Mouse (Mus musculus): ENCODE results near the gene Gpc5. TPM values are rescaled to one million over a fixed set of nuclear protein-coding genes. Genes with fewer than 3 reads are reported as not detected.

The Gpc5 gene
- polyA plus RNA-seq, 1 experiment: 0.15 TPM

GRCm38 (mm10) chr14:116186981-116187380 is 1095.0 kb downstream of the Gpc5 start:
- Histone ChIP-seq H3K4me3 (ENCODE audit: control insufficient read depth, low read depth, low read length) (no peak overlapping the region), H3K27ac (ENCODE audit: control insufficient read depth, insufficient read depth, low read depth, low read length) (no peak overlapping the region), H3K4me1 (ENCODE audit: control insufficient read depth, insufficient read depth, low read length) (no peaks in the 10 kb centered on the region), H3K27me3 (ENCODE audit: control insufficient read depth, insufficient read depth, low read length) (no peaks in the 10 kb centered on the region), H3K36me3 (ENCODE audit: control insufficient read depth, insufficient read depth, low read length) (no peaks in the 10 kb centered on the region)
- TF ChIP-seq CTCF (IDR thresholded peaks at IDR 0.05; ENCODE audit: control insufficient read depth, insufficient read depth, insufficient replicate concordance, low read depth, low read length) (no peak), POLR2A (IDR thresholded peaks at IDR 0.05; ENCODE audit: control insufficient read depth, low read depth, low read length) (no peak)

- TF ChIP-seq POLR2A (IDR thresholded peaks at IDR 0.05; ENCODE audit: control insufficient read depth, low read depth, low read length) (no peak), CTCF (IDR thresholded peaks at IDR 0.05; ENCODE audit: control insufficient read depth, insufficient read depth, insufficient replicate concordance, low read depth, low read length) (peak; percentile 23; the same call in 1 of the 2 replicates)
- no peaks in the 10 kb centered on the region for H3K4me1 ChIP-seq (ENCODE audit: control insufficient read depth, insufficient read depth, low read length)
- no peaks in the 10 kb centered on the region for H3K36me3 ChIP-seq (ENCODE audit: control insufficient read depth, insufficient read depth, low read length)
- H3K4me3 ChIP-seq (ENCODE audit: control insufficient read depth, low read depth, low read length): no peak overlapping the region
- H3K27me3 ChIP-seq (ENCODE audit: control insufficient read depth, insufficient read depth, low read length): no peaks in the 10 kb centered on the region
- no peak overlapping the region for H3K27ac ChIP-seq (ENCODE audit: control insufficient read depth, insufficient read depth, low read depth, low read length)
Measured at GRCm38 (mm10) chr14:116206977-116207376, 1115.0 kb downstream of the Gpc5 start.

- H3K4me1 ChIP-seq (ENCODE audit: control insufficient read depth, insufficient read depth, low read length): no peaks in the 10 kb centered on the region
- no peak overlapping the region for H3K27ac ChIP-seq (ENCODE audit: control insufficient read depth, insufficient read depth, low read depth, low read length)
- TF ChIP-seq POLR2A (IDR thresholded peaks at IDR 0.05; ENCODE audit: control insufficient read depth, low read depth, low read length): no peak
- TF ChIP-seq CTCF (IDR thresholded peaks at IDR 0.05; ENCODE audit: control insufficient read depth, insufficient read depth, insufficient replicate concordance, low read depth, low read length): no peak
- no peaks in the 10 kb centered on the region for H3K36me3 ChIP-seq (ENCODE audit: control insufficient read depth, insufficient read depth, low read length)
- H3K4me3 ChIP-seq (ENCODE audit: control insufficient read depth, low read depth, low read length): no peak overlapping the region
- H3K27me3 ChIP-seq (ENCODE audit: control insufficient read depth, insufficient read depth, low read length): no peaks in the 10 kb centered on the region
Measured at GRCm38 (mm10) chr14:116208581-116208980, 1116.6 kb downstream of the Gpc5 start.

GRCm38 (mm10) chr14:116209045-116209444 is 1117.0 kb downstream of the Gpc5 start:
- no peak overlapping the region for H3K4me3 ChIP-seq (ENCODE audit: control insufficient read depth, low read depth, low read length)
- no peak overlapping the region for H3K27ac ChIP-seq (ENCODE audit: control insufficient read depth, insufficient read depth, low read depth, low read length)
- H3K4me1 ChIP-seq (ENCODE audit: control insufficient read depth, insufficient read depth, low read length): no peaks in the 10 kb centered on the region
- no peaks in the 10 kb centered on the region for H3K27me3 ChIP-seq (ENCODE audit: control insufficient read depth, insufficient read depth, low read length)
- TF ChIP-seq POLR2A (IDR thresholded peaks at IDR 0.05; ENCODE audit: control insufficient read depth, low read depth, low read length): no peak
- TF ChIP-seq CTCF (IDR thresholded peaks at IDR 0.05; ENCODE audit: control insufficient read depth, insufficient read depth, insufficient replicate concordance, low read depth, low read length): no peak
- no peaks in the 10 kb centered on the region for H3K36me3 ChIP-seq (ENCODE audit: control insufficient read depth, insufficient read depth, low read length)

GRCm38 (mm10) chr14:116210304-116210703 is 1118.3 kb downstream of the Gpc5 start:
- Histone ChIP-seq H3K27me3 (ENCODE audit: control insufficient read depth, insufficient read depth, low read length) (no peaks in the 10 kb centered on the region), H3K27ac (ENCODE audit: control insufficient read depth, insufficient read depth, low read depth, low read length) (no peak overlapping the region), H3K4me1 (ENCODE audit: control insufficient read depth, insufficient read depth, low read length) (no peaks in the 10 kb centered on the region), H3K4me3 (ENCODE audit: control insufficient read depth, low read depth, low read length) (no peak overlapping the region), H3K36me3 (ENCODE audit: control insufficient read depth, insufficient read depth, low read length) (no peaks in the 10 kb centered on the region)
- TF ChIP-seq POLR2A (IDR thresholded peaks at IDR 0.05; ENCODE audit: control insufficient read depth, low read depth, low read length) (no peak), CTCF (IDR thresholded peaks at IDR 0.05; ENCODE audit: control insufficient read depth, insufficient read depth, insufficient replicate concordance, low read depth, low read length) (no peak)

- TF ChIP-seq POLR2A (IDR thresholded peaks at IDR 0.05; ENCODE audit: control insufficient read depth, low read depth, low read length) (no peak), CTCF (IDR thresholded peaks at IDR 0.05; ENCODE audit: control insufficient read depth, insufficient read depth, insufficient replicate concordance, low read depth, low read length) (no peak)
- no peaks in the 10 kb centered on the region for H3K4me1 ChIP-seq (ENCODE audit: control insufficient read depth, insufficient read depth, low read length)
- H3K4me3 ChIP-seq (ENCODE audit: control insufficient read depth, low read depth, low read length): no peak overlapping the region
Measured at GRCm38 (mm10) chr14:116212029-116212428, 1120.0 kb downstream of the Gpc5 start.

GRCm38 (mm10) chr14:116258126-116258525 is 1166.1 kb downstream of the Gpc5 start:
- no peaks in the 10 kb centered on the region for H3K27me3 ChIP-seq (ENCODE audit: control insufficient read depth, insufficient read depth, low read length)
- no peaks in the 10 kb centered on the region for H3K36me3 ChIP-seq (ENCODE audit: control insufficient read depth, insufficient read depth, low read length)
- TF ChIP-seq POLR2A (IDR thresholded peaks at IDR 0.05; ENCODE audit: control insufficient read depth, low read depth, low read length): no peak
- no peak for TF ChIP-seq CTCF (IDR thresholded peaks at IDR 0.05; ENCODE audit: control insufficient read depth, insufficient read depth, insufficient replicate concordance, low read depth, low read length)
- no peak overlapping the region for H3K4me3 ChIP-seq (ENCODE audit: control insufficient read depth, low read depth, low read length)
- no peaks in the 10 kb centered on the region for H3K4me1 ChIP-seq (ENCODE audit: control insufficient read depth, insufficient read depth, low read length)
- no peak overlapping the region for H3K27ac ChIP-seq (ENCODE audit: control insufficient read depth, insufficient read depth, low read depth, low read length)

More at GRCm38 (mm10) chr14:116212029-116212428, 1120.0 kb downstream of the Gpc5 start:
- no peaks in the 10 kb centered on the region for H3K36me3 ChIP-seq (ENCODE audit: control insufficient read depth, insufficient read depth, low read length)
- no peak overlapping the region for H3K27ac ChIP-seq (ENCODE audit: control insufficient read depth, insufficient read depth, low read depth, low read length)
- H3K27me3 ChIP-seq (ENCODE audit: control insufficient read depth, insufficient read depth, low read length): no peaks in the 10 kb centered on the region

GRCm38 (mm10) chr14:116308541-116308940 is 1216.5 kb downstream of the Gpc5 start:
- H3K4me3 ChIP-seq (ENCODE audit: control insufficient read depth, low read depth, low read length): no peak overlapping the region
- no peak for TF ChIP-seq CTCF (IDR thresholded peaks at IDR 0.05; ENCODE audit: control insufficient read depth, insufficient read depth, insufficient replicate concordance, low read depth, low read length)

More at GRCm38 (mm10) chr14:116308541-116308940, 1216.5 kb downstream of the Gpc5 start:
- Histone ChIP-seq H3K27me3 (ENCODE audit: control insufficient read depth, insufficient read depth, low read length) (no peaks in the 10 kb centered on the region), H3K4me1 (ENCODE audit: control insufficient read depth, insufficient read depth, low read length) (no peaks in the 10 kb centered on the region), H3K27ac (ENCODE audit: control insufficient read depth, insufficient read depth, low read depth, low read length) (no peak overlapping the region), H3K36me3 (ENCODE audit: control insufficient read depth, insufficient read depth, low read length) (no peaks in the 10 kb centered on the region)
